Mouse (Mus musculus): ENCODE measurements around the gene Eva1c.

GRCm38 (mm10) chr16:90785257-90785656 lies 41.3 kb upstream of the Eva1c start:
- no peak for TF ChIP-seq CTCF (IDR thresholded peaks at IDR 0.05; ENCODE audit: low read depth)
- no peak for TF ChIP-seq EP300 (IDR thresholded peaks at IDR 0.05; ENCODE audit: low read depth)
